Mouse (Mus musculus): ENCODE measurements around the gene Agbl5. TPM values are rescaled to one million over a fixed set of nuclear protein-coding genes. Genes with fewer than 3 reads are reported as not detected.

Gene Agbl5
- polyA plus RNA-seq, 2 experiments = 27.7 to 61.9 TPM

DNA sequence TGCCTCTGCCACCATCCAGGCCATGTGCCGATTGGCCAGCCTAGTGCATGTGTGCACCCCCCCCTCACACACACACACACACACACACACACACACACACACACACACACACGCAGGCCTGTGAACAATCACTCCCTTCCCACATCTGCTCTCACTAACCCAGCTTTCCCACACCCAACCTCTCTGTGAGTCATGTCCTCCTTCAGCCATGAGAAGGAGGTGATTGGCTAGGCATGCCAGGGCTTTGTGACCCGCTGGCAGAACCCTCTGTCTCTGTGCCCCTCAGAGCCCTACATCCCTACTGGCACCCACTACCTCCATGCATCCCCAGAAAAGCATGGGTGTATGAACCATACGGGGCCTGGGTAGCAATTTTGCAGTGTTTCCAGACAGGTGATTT lies 35.0 kb upstream of the Agbl5 start:
- WGBS = 74% methylated on average over 4 of the region's 4 CpGs
- peaks cover 5% of the 10 kb centered on the region; the same call in 1 of the 2 replicates for H3K4me1 ChIP-seq (ENCODE audit: control insufficient read depth, insufficient read depth, low read length)
- no peak for DNase-seq (ENCODE audit: low spot score)

DNA sequence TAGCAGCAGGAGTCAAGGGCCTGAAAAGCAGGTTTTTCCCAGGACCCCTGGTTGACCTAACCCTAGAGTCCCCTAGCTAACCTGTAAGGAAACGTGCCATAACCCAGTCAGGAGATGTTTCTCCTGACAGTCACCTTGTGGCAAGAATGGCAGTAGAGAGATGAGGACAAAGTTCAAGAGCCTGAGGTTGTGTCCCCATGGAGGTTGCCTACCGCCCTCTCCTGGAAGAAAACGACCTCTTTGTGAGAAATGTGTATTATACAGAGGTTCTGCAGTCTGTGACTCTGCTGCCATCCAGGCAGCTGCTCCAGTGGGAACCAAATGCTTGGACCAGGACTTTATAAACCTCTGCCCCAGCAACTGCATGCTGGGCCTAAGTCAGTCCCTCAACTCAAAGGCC lies 32.8 kb upstream of the Agbl5 start:
- WGBS = 61% methylated on average over 3 of the region's 3 CpGs
- no peak overlapping the region for H3K9ac ChIP-seq (ENCODE audit: low read depth, low read length, severe bottlenecking)
- ATAC-seq (ENCODE audit: low FRiP score, low read depth) = no peak

More for the DNA sequence above, 35.0 kb upstream of the Agbl5 start:
- no peak for TF ChIP-seq POLR2A (IDR thresholded peaks at IDR 0.05; ENCODE audit: borderline replicate concordance, extremely low read depth, insufficient read depth, insufficient read length)
- H3K4me2 ChIP-seq (replicated peaks; ENCODE audit: low read depth, low read length, severe bottlenecking) = no peak overlapping the region
- no peaks in the 10 kb centered on the region for H3K9me3 ChIP-seq (ENCODE audit: control insufficient read depth, low read length)
- no peak overlapping the region for H3K27ac ChIP-seq (replicated peaks; ENCODE audit: low read depth, low read length)
- H3K9ac ChIP-seq (ENCODE audit: low read depth, low read length, severe bottlenecking) = no peak overlapping the region
- no peak for ATAC-seq (ENCODE audit: low FRiP score, low read depth)
- H3K4me3 ChIP-seq (replicated peaks; ENCODE audit: low read length) = no peak overlapping the region
- no peaks in the 10 kb centered on the region for H3K36me3 ChIP-seq (ENCODE audit: control insufficient read depth, insufficient read depth, low read length)
- no peaks in the 10 kb centered on the region for H3K27me3 ChIP-seq (ENCODE audit: control insufficient read depth, insufficient read depth, low read length)

DNA sequence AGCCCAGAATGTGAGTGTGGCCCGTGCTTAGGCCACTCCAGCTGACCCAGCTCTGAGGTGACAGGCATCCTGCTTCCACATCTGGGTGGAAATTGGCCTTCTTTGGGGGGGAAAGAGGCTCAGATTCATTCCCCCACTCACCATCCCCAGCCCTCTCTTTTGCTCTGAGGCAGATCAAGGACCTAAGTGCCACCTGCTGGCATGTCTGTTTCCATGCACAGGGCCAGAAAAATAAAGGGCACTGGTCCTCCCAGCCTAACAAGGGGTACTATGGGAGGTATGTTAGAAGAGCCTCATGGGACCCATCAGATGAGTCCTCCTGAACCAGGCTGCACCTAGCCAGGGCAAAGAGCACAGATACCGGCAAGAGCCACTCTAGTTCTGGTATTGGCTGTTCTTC lies 32.4 kb upstream of the Agbl5 start:
- ATAC-seq (ENCODE audit: low FRiP score, low read depth) (no peak), DNase-seq (ENCODE audit: low spot score) (no peak)
- no peak overlapping the region for H3K4me3 ChIP-seq (replicated peaks; ENCODE audit: low read length)
- H3K27ac ChIP-seq (replicated peaks; ENCODE audit: low read depth, low read length) = no peak overlapping the region
- H3K9me3 ChIP-seq (ENCODE audit: control insufficient read depth, low read length) = no peaks in the 10 kb centered on the region
- no peak overlapping the region for H3K4me2 ChIP-seq (replicated peaks; ENCODE audit: low read depth, low read length, severe bottlenecking)
- H3K9ac ChIP-seq (ENCODE audit: low read depth, low read length, severe bottlenecking) = no peak overlapping the region
- H3K27me3 ChIP-seq (ENCODE audit: control insufficient read depth, insufficient read depth, low read length) = no peaks in the 10 kb centered on the region
- H3K4me1 ChIP-seq (ENCODE audit: control insufficient read depth, insufficient read depth, low read length) = no peaks in the 10 kb centered on the region
- WGBS = 88% methylated on average over 2 of the region's 2 CpGs
- no peaks in the 10 kb centered on the region for H3K36me3 ChIP-seq (ENCODE audit: control insufficient read depth, insufficient read depth, low read length)
- no peak for TF ChIP-seq POLR2A (IDR thresholded peaks at IDR 0.05; ENCODE audit: borderline replicate concordance, extremely low read depth, insufficient read depth, insufficient read length)

More for the DNA sequence above, 32.8 kb upstream of the Agbl5 start:
- no peaks in the 10 kb centered on the region for H3K4me1 ChIP-seq (ENCODE audit: control insufficient read depth, insufficient read depth, low read length)
- H3K9me3 ChIP-seq (ENCODE audit: control insufficient read depth, low read length) = no peaks in the 10 kb centered on the region
- no peak overlapping the region for H3K4me2 ChIP-seq (replicated peaks; ENCODE audit: low read depth, low read length, severe bottlenecking)
- no peak overlapping the region for H3K4me3 ChIP-seq (replicated peaks; ENCODE audit: low read length)
- DNase-seq (ENCODE audit: low spot score) = no peak
- H3K36me3 ChIP-seq (ENCODE audit: control insufficient read depth, insufficient read depth, low read length) = no peaks in the 10 kb centered on the region
- H3K27ac ChIP-seq (replicated peaks; ENCODE audit: low read depth, low read length) = no peak overlapping the region
- H3K27me3 ChIP-seq (ENCODE audit: control insufficient read depth, insufficient read depth, low read length) = no peaks in the 10 kb centered on the region
- TF ChIP-seq POLR2A (IDR thresholded peaks at IDR 0.05; ENCODE audit: borderline replicate concordance, extremely low read depth, insufficient read depth, insufficient read length) = no peak

- no peak for DNase-seq (ENCODE audit: low spot score)
Measured at GRCm38 (mm10) chr5:30863852-30864251, 24.6 kb upstream of the Agbl5 start.

GRCm38 (mm10) chr5:30864322-30864721 lies 24.2 kb upstream of the Agbl5 start:
- Histone ChIP-seq H3K4me3 (replicated peaks; ENCODE audit: low read length) (no peak overlapping the region), H3K27me3 (ENCODE audit: control insufficient read depth, insufficient read depth, low read length) (no peaks in the 10 kb centered on the region), H3K9ac (ENCODE audit: low read depth, low read length, severe bottlenecking) (no peak overlapping the region), H3K4me2 (replicated peaks; ENCODE audit: low read depth, low read length, severe bottlenecking) (no peak overlapping the region), H3K36me3 (ENCODE audit: control insufficient read depth, insufficient read depth, low read length) (peaks cover 21% of the 10 kb centered on the region), H3K9me3 (ENCODE audit: control insufficient read depth, low read length) (no peaks in the 10 kb centered on the region), H3K27ac (replicated peaks; ENCODE audit: low read depth, low read length) (no peak overlapping the region), H3K4me1 (ENCODE audit: control insufficient read depth, insufficient read depth, low read length) (peaks cover 5% of the 10 kb centered on the region; the same call in 1 of the 2 replicates)
- TF ChIP-seq POLR2A (IDR thresholded peaks at IDR 0.05; ENCODE audit: borderline replicate concordance, extremely low read depth, insufficient read depth, insufficient read length) = no peak
- DNase-seq (ENCODE audit: low spot score) (no peak), ATAC-seq (ENCODE audit: low FRiP score, low read depth) (no peak)
- WGBS = 36% methylated on average over 15 of the region's 15 CpGs

More at GRCm38 (mm10) chr5:30863852-30864251, 24.6 kb upstream of the Agbl5 start:
- Histone ChIP-seq H3K36me3 (ENCODE audit: control insufficient read depth, insufficient read depth, low read length) (peaks cover 21% of the 10 kb centered on the region), H3K27ac (replicated peaks; ENCODE audit: low read depth, low read length) (no peak overlapping the region), H3K4me2 (replicated peaks; ENCODE audit: low read depth, low read length, severe bottlenecking) (no peak overlapping the region), H3K9ac (ENCODE audit: low read depth, low read length, severe bottlenecking) (no peak overlapping the region), H3K27me3 (ENCODE audit: control insufficient read depth, insufficient read depth, low read length) (no peaks in the 10 kb centered on the region), H3K4me1 (ENCODE audit: control insufficient read depth, insufficient read depth, low read length) (peaks cover 2% of the 10 kb centered on the region; the same call in 1 of the 2 replicates), H3K4me3 (replicated peaks; ENCODE audit: low read length) (no peak overlapping the region), H3K9me3 (ENCODE audit: control insufficient read depth, low read length) (no peaks in the 10 kb centered on the region)
- no peak for TF ChIP-seq POLR2A (IDR thresholded peaks at IDR 0.05; ENCODE audit: borderline replicate concordance, extremely low read depth, insufficient read depth, insufficient read length)
- no peak for ATAC-seq (ENCODE audit: low FRiP score, low read depth)
- WGBS = 48% methylated on average over 4 of the region's 4 CpGs

GRCm38 (mm10) chr5:30866871-30867270 lies 21.6 kb upstream of the Agbl5 start:
- H3K36me3 ChIP-seq (ENCODE audit: control insufficient read depth, insufficient read depth, low read length) = peaks cover 30% of the 10 kb centered on the region
- H3K9ac ChIP-seq (ENCODE audit: low read depth, low read length, severe bottlenecking) = no peak overlapping the region
- no peak for TF ChIP-seq POLR2A (IDR thresholded peaks at IDR 0.05; ENCODE audit: borderline replicate concordance, extremely low read depth, insufficient read depth, insufficient read length)
- H3K4me1 ChIP-seq (ENCODE audit: control insufficient read depth, insufficient read depth, low read length) = peaks cover 13% of the 10 kb centered on the region
- H3K27ac ChIP-seq (replicated peaks; ENCODE audit: low read depth, low read length) = no peak overlapping the region
- no peak for ATAC-seq (ENCODE audit: low FRiP score, low read depth)
- no peak overlapping the region for H3K4me3 ChIP-seq (replicated peaks; ENCODE audit: low read length)
- WGBS = 97% methylated on average over 3 of the region's 3 CpGs
- no peaks in the 10 kb centered on the region for H3K9me3 ChIP-seq (ENCODE audit: control insufficient read depth, low read length)
- H3K4me2 ChIP-seq (replicated peaks; ENCODE audit: low read depth, low read length, severe bottlenecking) = no peak overlapping the region
- DNase-seq (ENCODE audit: low spot score) = no peak
- H3K27me3 ChIP-seq (ENCODE audit: control insufficient read depth, insufficient read depth, low read length) = no peaks in the 10 kb centered on the region

Measured in limb, embryonic 14.5 days (tissue).